Mouse (Mus musculus) CH12.LX (cell line): ENCODE data around the gene Gsto2.

Experiments
- BHLHE40 ChIP-seq: IDR thresholded peaks from 2 replicates; pipeline ENCODE4 v1.6.1; 2011; ENCODE audit warnings: mild to moderate bottlenecking, low read depth, low read length, improper control_type of control experiment
- CTCF ChIP-seq, 2 experiments: IDR thresholded peaks in 1 of 2; conservative IDR thresholded peaks in 1 of 2; 2 replicates each; pipeline ENCODE4 v1.5.1; 2011 to 2012; ENCODE audit warnings: low read depth in 2 of 2, low read length in 2 of 2, improper control_type of control experiment in 1 of 2, inconsistent platforms in 1 of 2, mild to moderate bottlenecking in 1 of 2, moderate library complexity in 1 of 2
- ETS1 ChIP-seq: conservative IDR thresholded peaks from 2 replicates; pipeline ENCODE4 v1.6.1; 2012; ENCODE audit warnings: low read depth, mild to moderate bottlenecking, inconsistent platforms, low read length, improper control_type of control experiment, moderate library complexity
- JUND ChIP-seq: conservative IDR thresholded peaks from 2 replicates; pipeline ENCODE4 v1.6.1; 2011; ENCODE audit warnings: low read depth, low read length, improper control_type of control experiment
- KAT2A ChIP-seq: IDR thresholded peaks from 2 replicates; pipeline ENCODE4 v1.6.1; 2012; ENCODE audit warnings: low read length, improper control_type of control experiment, inconsistent platforms; ENCODE audit not compliant: insufficient replicate concordance
- MAX ChIP-seq: IDR thresholded peaks from 2 replicates; pipeline ENCODE4 v1.6.1; 2011; ENCODE audit warnings: low read length, improper control_type of control experiment
- MYC ChIP-seq: IDR thresholded peaks from 2 replicates; pipeline ENCODE4 v1.6.1; 2011; ENCODE audit warnings: low read depth, mild to moderate bottlenecking, improper control_type of control experiment, low read length
- POLR2A ChIP-seq: IDR thresholded peaks from 2 replicates; pipeline ENCODE4 v1.6.1; 2011; ENCODE audit warnings: low read depth, mild to moderate bottlenecking, improper control_type of control experiment, low read length
- SIN3A ChIP-seq: IDR thresholded peaks from 2 replicates; pipeline ENCODE4 v1.6.1; 2012; ENCODE audit warnings: low read length, improper control_type of control experiment, inconsistent platforms
- USF1 ChIP-seq: IDR thresholded peaks from 2 replicates; pipeline ENCODE4 v1.6.1; 2014; ENCODE audit warnings: low read depth, mild to moderate bottlenecking, inconsistent platforms, low read length, improper control_type of control experiment
- USF2 ChIP-seq: conservative IDR thresholded peaks from 2 replicates; pipeline ENCODE4 v1.6.1; 2011; ENCODE audit warnings: low read depth, low read length, improper control_type of control experiment
- ZC3H11A ChIP-seq: IDR thresholded peaks from 2 replicates; pipeline ENCODE4 v1.6.1; 2012; ENCODE audit warnings: low read depth, mild to moderate bottlenecking, inconsistent platforms, low read length, improper control_type of control experiment
- ZNF384 ChIP-seq: IDR thresholded peaks from 2 replicates; pipeline ENCODE4 v1.6.1; 2012; ENCODE audit warnings: low read depth, low read length, improper control_type of control experiment, inconsistent platforms

DNA sequence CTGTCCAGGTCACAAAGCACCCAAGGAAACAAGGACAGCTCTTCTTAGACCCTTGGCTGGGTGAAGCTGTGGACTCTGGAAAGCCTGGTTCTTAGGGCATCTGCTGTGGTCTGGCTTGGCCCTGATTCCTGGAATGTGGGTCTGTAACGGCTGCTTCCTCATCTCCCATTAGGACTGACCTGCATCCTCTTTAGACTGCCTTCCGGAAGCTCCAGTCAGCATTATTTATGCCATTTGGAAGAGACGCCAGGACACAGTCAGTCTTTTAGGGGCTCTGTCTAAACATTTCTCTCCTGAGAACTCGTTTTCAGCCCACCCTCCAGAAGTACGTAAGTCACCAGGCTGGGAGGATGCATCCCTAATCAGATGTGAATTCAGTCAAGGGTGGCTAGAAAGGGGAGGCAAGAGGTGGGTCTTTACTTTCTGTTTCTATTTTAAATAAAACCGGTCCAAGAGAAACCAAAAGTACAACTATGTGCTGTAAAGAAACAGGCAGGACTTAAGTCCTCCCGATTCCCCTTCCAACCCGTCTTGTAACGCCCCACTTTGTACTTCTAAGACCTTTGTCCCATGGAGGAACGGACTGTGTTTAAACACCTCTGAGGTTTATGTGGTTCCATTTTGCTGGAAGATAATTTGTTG lies 25.3 kb downstream of the Gsto2 start:
- no peak for TF ChIP-seq CTCF (conservative IDR thresholded peaks at IDR 0.05 in 1 of 2, IDR thresholded peaks at IDR 0.05 in 1 of 2; ENCODE audit: low read depth in 2 of 2, low read length in 2 of 2)
- no peak for TF ChIP-seq MAX
- no peak for TF ChIP-seq POLR2A
- no peak for TF ChIP-seq KAT2A
- no peak for TF ChIP-seq USF2
- TF ChIP-seq MYC = no peak
- TF ChIP-seq ETS1 = no peak
- no peak for TF ChIP-seq SIN3A
- no peak for TF ChIP-seq ZNF384
- no peak for TF ChIP-seq JUND
- no peak for TF ChIP-seq BHLHE40
- no peak for TF ChIP-seq USF1
- no peak for TF ChIP-seq ZC3H11A
